Mouse (Mus musculus): Measurements from ENCODE around the gene Fut11. TPM values are rescaled to one million over a fixed set of nuclear protein-coding genes. Genes with fewer than 3 reads are reported as not detected.

The Fut11 gene
- total RNA-seq, 2 experiments from 2014 or later = 17.8 to 21.4 TPM

Small RNAs within 50 kb of the gene (microRNA-seq; reads per million reads assigned to microRNA genes)
- gene Mir6946 = 1.00 reads per million

Other genes with a start within 250 kb of the Fut11 start
- gene Cfap70, start 242.7 kb upstream of the Fut11 start, total RNA-seq (2021) = 1 to 10 TPM; 1.1 to 2.6 TPM
- 100 to 1,000 TPM; 108 to 119 TPM for gene Anxa7, start 214.8 kb upstream of the Fut11 start, total RNA-seq (2021)
- 1 to 10 TPM in 1 of 2 experiments, under 1 TPM in 1; 0.79 to 1.0 TPM for gene Mss51, start 198.1 kb upstream of the Fut11 start, total RNA-seq (2021)
- gene Ppp3cb, start 148.4 kb upstream of the Fut11 start, total RNA-seq (2021) = 10 to 100 TPM; 66.8 to 67.6 TPM
- gene Usp54, start 53.9 kb upstream of the Fut11 start, total RNA-seq (2021) = 10 to 100 TPM; 14.1 to 14.6 TPM
- not detected for gene Myoz1, start 38.4 kb upstream of the Fut11 start, total RNA-seq (2021)
- under 1 TPM; 0.30 TPM for gene Synpo2l, start 26.6 kb upstream of the Fut11 start, total RNA-seq (2021)
- gene Sec24c, start 20.7 kb upstream of the Fut11 start, total RNA-seq (2021) = 100 to 1,000 TPM; 129 to 143 TPM
- gene Chchd1, start 8.0 kb downstream of the Fut11 start, total RNA-seq (2021) = 10 to 100 TPM; 82.0 to 94.3 TPM
- 100 to 1,000 TPM in 1 of 2 experiments, 10 to 100 TPM in 1; 97.8 to 135 TPM for gene Zswim8, start 12.6 kb downstream of the Fut11 start, total RNA-seq (2021)
- gene Ndst2, start 39.6 kb downstream of the Fut11 start, total RNA-seq (2021) = 10 to 100 TPM; 24.1 to 26.2 TPM
- 10 to 100 TPM; 45.8 to 54.6 TPM for gene Camk2g, start 99.1 kb downstream of the Fut11 start, total RNA-seq (2021)
- 10 to 100 TPM; 33.9 to 59.2 TPM for gene Plau, start 141.7 kb downstream of the Fut11 start, total RNA-seq (2021)
- 100 to 1,000 TPM in 1 of 2 experiments, 10 to 100 TPM in 1; 85.0 to 147 TPM for gene Vcl, start 234.4 kb downstream of the Fut11 start, total RNA-seq (2021)